Mouse (Mus musculus): Measurements from ENCODE around the gene Rfng.

DNA sequence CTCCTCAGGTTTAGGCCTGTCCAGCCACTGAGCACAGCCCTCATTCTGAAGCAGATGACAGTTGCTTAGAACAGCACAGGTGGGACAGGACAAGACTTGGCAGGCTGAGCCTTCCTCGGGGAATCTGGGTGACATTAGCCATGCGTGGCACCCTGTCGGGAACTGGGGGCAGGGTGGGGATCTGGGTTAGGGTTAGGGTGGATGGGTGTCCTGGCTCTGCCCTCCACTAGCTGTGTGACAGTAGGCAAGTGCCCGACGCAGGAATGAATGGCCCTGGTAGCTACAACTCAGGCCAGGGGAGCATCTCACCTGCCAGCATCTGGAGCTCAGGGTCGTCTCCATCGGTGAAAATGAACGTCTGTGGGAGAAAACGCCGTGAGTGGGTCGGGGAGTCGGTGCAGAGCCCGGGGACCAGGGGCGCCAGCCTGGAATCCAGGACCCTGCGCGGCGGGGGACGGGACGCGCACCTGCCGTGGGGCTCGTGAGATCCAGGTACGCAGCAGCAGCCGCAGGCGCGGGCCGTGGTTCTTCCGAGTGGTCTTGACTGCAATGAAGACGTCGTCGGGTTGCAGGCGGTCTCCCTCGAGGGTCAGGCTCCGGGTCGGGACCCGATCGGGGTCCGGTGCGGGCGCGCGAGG lies 462 bp downstream of the Rfng start:
- TF ChIP-seq CTCF (IDR thresholded peaks at IDR 0.05; ENCODE audit: low read depth, low read length), result no peak
- no peak for TF ChIP-seq POLR2AphosphoS5 (IDR thresholded peaks at IDR 0.05; ENCODE audit: insufficient replicate concordance, low read depth, low read length)
- no peak for TF ChIP-seq GATA1 (IDR thresholded peaks at IDR 0.05; ENCODE audit: borderline replicate concordance, low read length)
- TF ChIP-seq TAL1 (conservative IDR thresholded peaks at IDR 0.05; ENCODE audit: low read depth, low read length), result no peak
- TF ChIP-seq GATA2 (IDR thresholded peaks at IDR 0.05; ENCODE audit: borderline replicate concordance, low read depth, low read length), result no peak

All from G1E (cell line).